Mouse (Mus musculus): ENCODE data around the gene Sapcd2. TPM values are rescaled to one million over a fixed set of nuclear protein-coding genes. Genes with fewer than 3 reads are reported as not detected.
"Not testable (repeated sequence)": the region's sequence is repeated elsewhere in the genome, so short reads cannot be mapped to it uniquely, and the experiment has no call there.

Gene Sapcd2
- total and polyA plus RNA-seq, 2 experiments from 2014 or later: 20.2 to 38.1 TPM

GRCm38 (mm10) chr2:25413436-25413835 is 41.3 kb downstream of the Sapcd2 start:
- not testable (repeated sequence) for H3K9me3 ChIP-seq (ENCODE audit: low read length); H3K4me3 ChIP-seq (ENCODE audit: low read length); H3K27ac ChIP-seq; ATAC-seq; DNase-seq (ENCODE audit: low spot score); H3K4me2 ChIP-seq (ENCODE audit: low read depth, low read length); H3K27me3 ChIP-seq (ENCODE audit: insufficient read depth, low read length); H3K9ac ChIP-seq (replicated peaks; ENCODE audit: low read length); H3K4me1 ChIP-seq (ENCODE audit: insufficient read depth, low read length)
- TF ChIP-seq CTCF (IDR thresholded peaks at IDR 0.05; ENCODE audit: low read depth): peak; percentile 51
- H3K36me3 ChIP-seq (ENCODE audit: insufficient read depth, low read length): peaks cover 21% of the 10 kb centered on the region

GRCm38 (mm10) chr2:25417426-25417825 is 45.3 kb downstream of the Sapcd2 start:
- no peak overlapping the region for H3K4me2 ChIP-seq (ENCODE audit: low read depth, low read length)
- no peaks in the 10 kb centered on the region for H3K4me1 ChIP-seq (ENCODE audit: insufficient read depth, low read length)
- TF ChIP-seq CTCF (IDR thresholded peaks at IDR 0.05; ENCODE audit: low read depth): no peak
- no peak for ATAC-seq
- WGBS: 15% methylated on average over 3 of the region's 3 CpGs
- H3K4me3 ChIP-seq (ENCODE audit: low read length): no peak overlapping the region
- no peaks in the 10 kb centered on the region for H3K9me3 ChIP-seq (ENCODE audit: low read length)
- H3K27ac ChIP-seq: no peak overlapping the region
- DNase-seq (ENCODE audit: low spot score): peak; percentile 31
- H3K27me3 ChIP-seq (ENCODE audit: insufficient read depth, low read length): no peaks in the 10 kb centered on the region
- H3K36me3 ChIP-seq (ENCODE audit: insufficient read depth, low read length): no peaks in the 10 kb centered on the region
- no peak overlapping the region for H3K9ac ChIP-seq (replicated peaks; ENCODE audit: low read length)

GRCm38 (mm10) chr2:25421896-25422295 is 49.8 kb downstream of the Sapcd2 start:
- ATAC-seq (peak; percentile 70; the same call in 1 of the 2 replicates), DNase-seq (ENCODE audit: low spot score) (peak; percentile 85)
- no peaks in the 10 kb centered on the region for H3K27me3 ChIP-seq (ENCODE audit: insufficient read depth, low read length)

GRCm38 (mm10) chr2:25422587-25423410 is 50.7 kb downstream of the Sapcd2 start, which contains the start of gene Fut7:
TSS of gene Fut7 (plus strand) at chr2:25423267.
- no peaks in the 10 kb centered on the region for H3K36me3 ChIP-seq (ENCODE audit: insufficient read depth, low read length)
- DNase-seq (ENCODE audit: low spot score) (no peak), ATAC-seq (no peak)
- no peak within 1 kb of the TSS for H3K27ac ChIP-seq
- no peaks in the 10 kb centered on the region for H3K4me1 ChIP-seq (ENCODE audit: insufficient read depth, low read length)
- H3K9me3 ChIP-seq (ENCODE audit: low read length): no peaks in the 10 kb centered on the region
- no peak within 1 kb of the TSS for H3K4me2 ChIP-seq (ENCODE audit: low read depth, low read length)
- no peak within 1 kb of the TSS for H3K9ac ChIP-seq (replicated peaks; ENCODE audit: low read length)
- no peaks in the 10 kb centered on the region for H3K27me3 ChIP-seq (ENCODE audit: insufficient read depth, low read length)
- 67% methylated on average over 17 of the region's 17 CpGs for WGBS
- no peak for TF ChIP-seq CTCF (IDR thresholded peaks at IDR 0.05; ENCODE audit: low read depth)
- H3K4me3 ChIP-seq (ENCODE audit: low read length): no peak within 1 kb of the TSS

More at GRCm38 (mm10) chr2:25421896-25422295, 49.8 kb downstream of the Sapcd2 start:
- Histone ChIP-seq H3K9ac (replicated peaks; ENCODE audit: low read length) (no peak overlapping the region), H3K4me2 (ENCODE audit: low read depth, low read length) (no peak overlapping the region), H3K9me3 (ENCODE audit: low read length) (no peaks in the 10 kb centered on the region), H3K36me3 (ENCODE audit: insufficient read depth, low read length) (no peaks in the 10 kb centered on the region), H3K4me1 (ENCODE audit: insufficient read depth, low read length) (no peaks in the 10 kb centered on the region), H3K27ac (no peak overlapping the region), H3K4me3 (ENCODE audit: low read length) (no peak overlapping the region)
- TF ChIP-seq CTCF (IDR thresholded peaks at IDR 0.05; ENCODE audit: low read depth): peak; percentile 81
- 28% methylated on average over 3 of the region's 3 CpGs for WGBS

- Histone ChIP-seq H3K9me3 (ENCODE audit: low read length) (no peaks in the 10 kb centered on the region), H3K9ac (replicated peaks; ENCODE audit: low read length) (no peak overlapping the region), H3K27me3 (ENCODE audit: insufficient read depth, low read length) (no peaks in the 10 kb centered on the region), H3K36me3 (ENCODE audit: insufficient read depth, low read length) (no peaks in the 10 kb centered on the region), H3K4me1 (ENCODE audit: insufficient read depth, low read length) (no peaks in the 10 kb centered on the region), H3K4me2 (ENCODE audit: low read depth, low read length) (no peak overlapping the region), H3K4me3 (ENCODE audit: low read length) (no peak overlapping the region), H3K27ac (no peak overlapping the region)
- DNase-seq (ENCODE audit: low spot score) (no peak), ATAC-seq (no peak)
- 57% methylated on average over 1 of the region's 1 CpGs for WGBS
- TF ChIP-seq CTCF (IDR thresholded peaks at IDR 0.05; ENCODE audit: low read depth): no peak
Observed at GRCm38 (mm10) chr2:25423626-25424025, 51.5 kb downstream of the Sapcd2 start.

- DNase-seq (ENCODE audit: low spot score): no peak
- 41% methylated on average over 27 of the region's 27 CpGs for WGBS
Observed at GRCm38 (mm10) chr2:25425481-25425880, 53.4 kb downstream of the Sapcd2 start.

GRCm38 (mm10) chr2:25426721-25427191 is 54.6 kb downstream of the Sapcd2 start:
- Histone ChIP-seq H3K27ac (no peak overlapping the region), H3K4me2 (ENCODE audit: low read depth, low read length) (no peak overlapping the region), H3K9me3 (ENCODE audit: low read length) (no peaks in the 10 kb centered on the region), H3K4me1 (ENCODE audit: insufficient read depth, low read length) (peaks cover 24% of the 10 kb centered on the region), H3K27me3 (ENCODE audit: insufficient read depth, low read length) (no peaks in the 10 kb centered on the region), H3K9ac (replicated peaks; ENCODE audit: low read length) (no peak overlapping the region), H3K36me3 (ENCODE audit: insufficient read depth, low read length) (no peaks in the 10 kb centered on the region), H3K4me3 (ENCODE audit: low read length) (no peak overlapping the region)
- 33% methylated on average over 5 of the region's 5 CpGs for WGBS
- DNase-seq (ENCODE audit: low spot score) (peak; percentile 90), ATAC-seq (peak; percentile 38; the same call in 1 of the 2 replicates)
- peak; percentile 96 for TF ChIP-seq CTCF (IDR thresholded peaks at IDR 0.05; ENCODE audit: low read depth)

More at GRCm38 (mm10) chr2:25425481-25425880, 53.4 kb downstream of the Sapcd2 start:
- H3K27me3 ChIP-seq (ENCODE audit: insufficient read depth, low read length): no peaks in the 10 kb centered on the region
- ATAC-seq: no peak
- H3K9me3 ChIP-seq (ENCODE audit: low read length): no peaks in the 10 kb centered on the region
- no peak overlapping the region for H3K4me2 ChIP-seq (ENCODE audit: low read depth, low read length)
- no peak overlapping the region for H3K4me3 ChIP-seq (ENCODE audit: low read length)
- peaks cover 12% of the 10 kb centered on the region for H3K4me1 ChIP-seq (ENCODE audit: insufficient read depth, low read length)
- no peak overlapping the region for H3K9ac ChIP-seq (replicated peaks; ENCODE audit: low read length)
- no peak overlapping the region for H3K27ac ChIP-seq
- H3K36me3 ChIP-seq (ENCODE audit: insufficient read depth, low read length): no peaks in the 10 kb centered on the region
- TF ChIP-seq CTCF (IDR thresholded peaks at IDR 0.05; ENCODE audit: low read depth): no peak
